Mouse (Mus musculus) forebrain, embryonic 16.5 days (tissue): ENCODE measurements around the gene Smarca2. TPM values are rescaled to one million over a fixed set of nuclear protein-coding genes. Genes with fewer than 3 reads are reported as not detected.

Experiments used
- ATAC-seq: fragments of 200-750 bp; cut with Nextera tagmentation; 2 replicates; pipeline ENCODE4 v1.8.0; 2017; ENCODE audit warnings: mild to moderate bottlenecking, moderate library complexity
- H3K27ac ChIP-seq: fragments of 300-500 bp; sonication (generic); 2 replicates; pipeline ENCODE4 v1.5.1; 2014; ENCODE audit warnings: low read length, control low read depth
- H3K27me3 ChIP-seq: fragments of 300-500 bp; sonication (generic); replicated peaks from 2 replicates; pipeline ENCODE4 v1.6.1; 2014; ENCODE audit warnings: low read length; ENCODE audit not compliant: control insufficient read depth, insufficient read depth
- H3K36me3 ChIP-seq: fragments of 300-500 bp; sonication (generic); 2 replicates; pipeline ENCODE4 v1.6.1; 2014; ENCODE audit not compliant: control insufficient read depth, insufficient read depth
- H3K4me1 ChIP-seq: fragments of 300-500 bp; sonication (generic); replicated peaks from 2 replicates; pipeline ENCODE4 v1.6.1; 2014; ENCODE audit warnings: low read length; ENCODE audit not compliant: control insufficient read depth, insufficient read depth
- H3K4me2 ChIP-seq: fragments of 300-500 bp; sonication (generic); 2 replicates; pipeline ENCODE4 v1.6.1; 2014; ENCODE audit warnings: mild to moderate bottlenecking, low read length, control low read depth
- H3K4me3 ChIP-seq: fragments of 300-500 bp; sonication (generic); replicated peaks from 2 replicates; pipeline ENCODE4 v1.5.1; 2014; ENCODE audit warnings: mild to moderate bottlenecking, low read length, control low read depth
- H3K9ac ChIP-seq: fragments of 300-500 bp; sonication (generic); replicated peaks from 2 replicates; pipeline ENCODE4 v1.6.1; 2014; ENCODE audit warnings: low read depth, low read length, control low read depth
- H3K9me3 ChIP-seq: fragments of 300-500 bp; sonication (generic); 2 replicates; pipeline ENCODE4 v1.6.1; 2016; ENCODE audit warnings: low read length; ENCODE audit not compliant: control insufficient read depth
- WGBS: fragments of 180-500 bp; shearing (Covaris S2); extraction: QIAGEN DNeasy Blood & Tissue Kit; methylation state at CpG from one replicate; pipeline ENCODE4 v1.1.7; 2014; 5-methylcytosine and 5-hydroxymethylcytosine counted together
- polyA plus RNA-seq: library from polyadenylated mRNA; unstranded; fragments of >200 nt; fragmentation: Nextera tagmentation; extraction: Ambion mirVana; gene quantifications from 2 replicates; pipeline ENCODE4 v1.2.1, GENCODE M21; 2015

The Smarca2 gene
- polyA plus RNA-seq, 1 experiment from 2014 or later = 157 TPM

DNA sequence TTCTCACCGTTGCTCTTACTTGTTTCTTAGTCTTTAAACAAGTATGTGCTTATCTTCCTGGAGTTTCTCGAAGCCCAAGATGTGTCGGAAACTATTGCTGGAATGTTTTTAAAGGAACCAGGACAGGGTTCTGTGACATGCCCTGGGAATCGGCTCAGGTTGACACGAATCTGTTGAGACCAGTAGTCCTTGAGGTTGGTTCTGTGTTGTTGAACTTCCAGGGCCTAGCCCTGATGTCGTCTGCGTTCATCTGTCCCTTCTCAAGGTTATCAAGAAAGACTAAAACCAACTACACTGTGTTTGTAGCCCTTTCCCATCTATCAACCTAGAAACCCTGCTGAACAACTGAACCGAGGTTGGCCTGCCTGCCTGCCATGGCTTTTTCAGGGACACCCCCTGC, 151.5 kb downstream of the Smarca2 start:
- H3K4me2 ChIP-seq = no peak overlapping the region
- H3K9ac ChIP-seq = no peak overlapping the region
- ATAC-seq = no peak
- peaks cover 18% of the 10 kb centered on the region for H3K4me1 ChIP-seq
- H3K27me3 ChIP-seq = no peaks in the 10 kb centered on the region
- H3K9me3 ChIP-seq = no peaks in the 10 kb centered on the region
- 0 out of 2 replicates have a peak, but pooled peaks cover 2% of the 10 kb centered on the region for H3K36me3 ChIP-seq
- WGBS = 87% methylated on average over 8 of the region's 8 CpGs
- no peak overlapping the region for H3K4me3 ChIP-seq
- H3K27ac ChIP-seq = no peak overlapping the region

- no peak overlapping the region for H3K27ac ChIP-seq
- H3K4me2 ChIP-seq = no peak overlapping the region
- no peaks in the 10 kb centered on the region for H3K36me3 ChIP-seq
- H3K4me3 ChIP-seq = no peak overlapping the region
- H3K9ac ChIP-seq = no peak overlapping the region
- H3K9me3 ChIP-seq = no peaks in the 10 kb centered on the region
- H3K27me3 ChIP-seq = no peaks in the 10 kb centered on the region
- ATAC-seq = no peak
- peaks cover 12% of the 10 kb centered on the region for H3K4me1 ChIP-seq
- WGBS = 84% methylated on average over 8 of the region's 8 CpGs
These were observed 153.3 kb downstream of the Smarca2 start for GRCm38 (mm10) chr19:26758156-26758555.

GRCm38 (mm10) chr19:26758620-26759019, 153.8 kb downstream of the Smarca2 start:
- Histone ChIP-seq H3K4me2 (no peak overlapping the region), H3K9ac (no peak overlapping the region), H3K4me1 (peaks cover 7% of the 10 kb centered on the region), H3K27me3 (no peaks in the 10 kb centered on the region), H3K27ac (no peak overlapping the region), H3K4me3 (no peak overlapping the region), H3K9me3 (no peaks in the 10 kb centered on the region), H3K36me3 (no peaks in the 10 kb centered on the region)
- 83% methylated on average over 7 of the region's 7 CpGs for WGBS
- ATAC-seq = no peak

DNA sequence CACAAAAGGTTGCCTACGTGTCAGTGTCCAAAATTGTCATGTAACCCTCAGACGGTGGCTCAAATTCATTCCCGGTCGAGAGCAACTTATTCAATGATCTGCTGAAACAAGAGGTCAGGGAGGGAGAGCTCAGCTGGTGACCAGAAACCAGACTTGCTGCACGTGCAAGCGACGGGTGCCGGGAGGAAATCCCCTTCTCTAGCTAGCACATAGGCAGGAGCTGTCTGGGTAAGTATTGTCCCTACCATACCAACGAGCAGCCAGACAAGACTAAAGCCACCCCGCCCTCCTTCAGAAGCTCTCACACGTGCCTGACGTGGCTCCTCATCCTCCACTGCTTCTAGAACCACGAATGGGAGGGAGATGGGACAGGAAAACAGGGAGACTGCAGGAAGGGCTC, 154.4 kb downstream of the Smarca2 start:
- Histone ChIP-seq H3K27ac (no peak overlapping the region), H3K27me3 (no peaks in the 10 kb centered on the region), H3K36me3 (no peaks in the 10 kb centered on the region), H3K9me3 (no peaks in the 10 kb centered on the region), H3K4me2 (no peak overlapping the region), H3K9ac (no peak overlapping the region), H3K4me1 (peaks cover 2% of the 10 kb centered on the region), H3K4me3 (no peak overlapping the region)
- no peak for ATAC-seq
- 81% methylated on average over 13 of the region's 13 CpGs for WGBS

DNA sequence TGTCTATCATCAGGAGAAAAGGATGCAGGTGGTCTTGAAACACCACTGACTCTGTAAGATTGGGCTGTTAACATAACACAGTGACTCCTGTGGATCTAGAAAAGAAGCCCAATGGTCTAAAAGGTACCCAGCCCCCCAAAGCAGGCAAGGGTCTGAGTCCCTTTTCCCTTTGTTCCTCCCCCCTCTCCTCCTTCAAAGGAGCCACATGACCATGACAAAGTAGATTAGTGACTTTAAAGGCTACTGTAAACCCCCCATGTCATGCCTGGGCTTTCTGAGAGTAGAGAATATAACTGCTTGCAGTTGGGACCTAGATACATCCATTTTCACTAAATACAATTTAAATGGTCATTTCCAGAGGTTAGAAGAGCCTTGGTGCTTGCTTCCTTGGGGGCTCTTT, 156.4 kb downstream of the Smarca2 start:
- no peak overlapping the region for H3K4me2 ChIP-seq
- H3K9me3 ChIP-seq = no peaks in the 10 kb centered on the region
- H3K27me3 ChIP-seq = no peaks in the 10 kb centered on the region
- H3K9ac ChIP-seq = no peak overlapping the region
- H3K27ac ChIP-seq = no peak overlapping the region
- no peaks in the 10 kb centered on the region for H3K36me3 ChIP-seq
- peaks cover 2% of the 10 kb centered on the region for H3K4me1 ChIP-seq
- no peak overlapping the region for H3K4me3 ChIP-seq
- ATAC-seq = no peak

- Histone ChIP-seq H3K27ac (no peak overlapping the region), H3K36me3 (no peaks in the 10 kb centered on the region), H3K4me1 (peaks cover 20% of the 10 kb centered on the region), H3K9ac (no peak overlapping the region), H3K27me3 (no peaks in the 10 kb centered on the region), H3K9me3 (no peaks in the 10 kb centered on the region), H3K4me2 (no peak overlapping the region), H3K4me3 (no peak overlapping the region)
- 95% methylated on average over 7 of the region's 7 CpGs for WGBS
- no peak for ATAC-seq
These were observed 160.6 kb downstream of the Smarca2 start for GRCm38 (mm10) chr19:26765483-26765882.

GRCm38 (mm10) chr19:26767454-26767853, 162.6 kb downstream of the Smarca2 start:
- Histone ChIP-seq H3K9me3 (no peaks in the 10 kb centered on the region), H3K36me3 (no peaks in the 10 kb centered on the region; the same call in 1 of the 2 replicates), H3K4me1 (peaks cover 32% of the 10 kb centered on the region), H3K9ac (no peak overlapping the region), H3K4me2 (no peak overlapping the region), H3K27me3 (no peaks in the 10 kb centered on the region), H3K4me3 (no peak overlapping the region), H3K27ac (no peak overlapping the region)
- ATAC-seq = no peak
- WGBS = 87% methylated on average over 13 of the region's 13 CpGs

GRCm38 (mm10) chr19:26767941-26768340, 163.1 kb downstream of the Smarca2 start:
- WGBS = 90% methylated on average over 6 of the region's 6 CpGs
- Histone ChIP-seq H3K4me1 (peaks cover 30% of the 10 kb centered on the region), H3K27ac (peak overlapping the region; percentile 26), H3K9ac (no peak overlapping the region), H3K4me2 (no peak overlapping the region), H3K36me3 (peaks cover 2% of the 10 kb centered on the region), H3K4me3 (no peak overlapping the region), H3K27me3 (no peaks in the 10 kb centered on the region), H3K9me3 (no peaks in the 10 kb centered on the region)
- ATAC-seq = no peak

DNA sequence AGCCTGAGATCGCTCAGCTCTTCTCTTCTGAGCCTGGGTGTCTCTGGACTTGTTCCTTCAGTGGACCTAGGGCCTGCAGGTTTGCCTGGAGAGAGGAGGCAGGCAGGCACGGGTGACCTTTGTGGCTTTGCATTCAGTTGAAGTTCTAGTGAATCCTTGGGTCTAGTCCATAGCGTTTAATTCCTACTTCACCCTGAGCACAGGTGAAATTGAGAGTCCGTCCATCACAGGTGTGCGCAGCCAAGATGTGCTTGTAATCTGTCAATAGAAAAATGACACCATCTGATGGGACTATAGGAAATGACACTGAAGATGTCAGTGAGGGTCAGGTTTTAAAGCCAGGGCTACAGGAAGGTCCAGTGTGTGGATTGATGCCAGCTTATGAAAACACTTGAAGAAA, 164.0 kb downstream of the Smarca2 start:
- Histone ChIP-seq H3K9ac (no peak overlapping the region), H3K27ac (peak overlapping the region; percentile 99), H3K4me2 (no peak overlapping the region), H3K4me1 (peaks cover 30% of the 10 kb centered on the region), H3K9me3 (no peaks in the 10 kb centered on the region), H3K36me3 (peaks cover 3% of the 10 kb centered on the region), H3K27me3 (no peaks in the 10 kb centered on the region), H3K4me3 (no peak overlapping the region)
- no peak for ATAC-seq
- 84% methylated on average over 5 of the region's 5 CpGs for WGBS
